Mouse (Mus musculus) lung, embryonic 15.5 days (tissue): ENCODE data around the gene Cblb. TPM values are rescaled to one million over a fixed set of nuclear protein-coding genes. Genes with fewer than 3 reads are reported as not detected.

Source experiments
- ATAC-seq: fragments of 200-750 bp; cut with Nextera tagmentation; 2 replicates; pipeline ENCODE4 v1.8.0; 2017; ENCODE audit warnings: moderate number of reproducible peaks, borderline replicate concordance; ENCODE audit not compliant: low FRiP score, low TSS enrichment; ENCODE audit errors: extremely low read depth
- H3K27ac ChIP-seq: fragments of 300-500 bp; sonication (generic); 2 replicates; pipeline ENCODE4 v1.5.1; 2015; ENCODE audit warnings: moderate library complexity, mild to moderate bottlenecking, inconsistent platforms
- H3K27me3 ChIP-seq: fragments of 300-500 bp; sonication (generic); 2 replicates; pipeline ENCODE4 v1.6.1; 2015; ENCODE audit warnings: inconsistent platforms
- H3K36me3 ChIP-seq: fragments of 300-500 bp; sonication (generic); 2 replicates; pipeline ENCODE4 v1.6.1; 2015; ENCODE audit warnings: inconsistent platforms
- H3K4me1 ChIP-seq: fragments of 300-500 bp; sonication (generic); 2 replicates; pipeline ENCODE4 v1.6.1; 2015; ENCODE audit warnings: inconsistent platforms
- H3K4me2 ChIP-seq: fragments of 300-500 bp; sonication (generic); 2 replicates; pipeline ENCODE4 v1.6.1; 2015; ENCODE audit warnings: inconsistent platforms, mild to moderate bottlenecking, moderate library complexity
- H3K4me3 ChIP-seq: fragments of 300-500 bp; sonication (generic); 2 replicates; pipeline ENCODE4 v1.5.1; 2015; ENCODE audit warnings: mild to moderate bottlenecking, inconsistent platforms
- H3K9ac ChIP-seq: fragments of 300-500 bp; sonication (generic); 2 replicates; pipeline ENCODE4 v1.6.1; 2015; ENCODE audit warnings: inconsistent platforms
- H3K9me3 ChIP-seq: fragments of 300-500 bp; sonication (generic); 2 replicates; pipeline ENCODE4 v1.6.1; 2016; ENCODE audit warnings: inconsistent platforms
- WGBS: fragments of 180-500 bp; shearing (Covaris S2); methylation state at CpG from one replicate; pipeline ENCODE4 v1.1.7; 2015; 5-methylcytosine and 5-hydroxymethylcytosine counted together
- polyA plus RNA-seq: library from polyadenylated mRNA; unstranded; fragments of >200 nt; fragmentation: Nextera tagmentation; extraction: Ambion mirVana; gene quantifications from 2 replicates; pipeline ENCODE4 v1.2.1, GENCODE M21; 2015

Gene Cblb
- polyA plus RNA-seq, 1 experiment from 2014 or later: 14.6 TPM

DNA sequence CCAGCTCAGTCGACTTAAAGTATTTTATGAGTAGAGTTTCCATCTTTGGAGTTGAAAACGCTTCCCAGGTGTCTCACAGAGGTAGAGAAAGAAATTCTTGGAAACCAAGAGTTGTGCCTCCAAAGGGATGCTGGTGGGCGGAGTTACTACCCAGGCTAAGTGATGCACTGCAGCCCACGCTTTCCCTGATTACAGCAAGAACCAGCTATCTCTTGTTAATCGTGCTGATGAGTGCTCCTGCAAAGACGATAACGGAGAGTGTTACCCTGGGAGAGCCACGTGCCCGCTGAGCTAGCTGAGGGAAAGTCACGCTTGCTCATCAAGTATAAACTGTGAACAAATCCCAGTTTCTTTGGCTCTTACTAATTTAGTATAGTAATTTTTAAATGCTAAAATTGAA lies 153.3 kb downstream of the Cblb start:
- Histone ChIP-seq H3K4me1 (peaks cover 13% of the 10 kb centered on the region; the same call in 1 of the 2 replicates), H3K27ac (no peak overlapping the region), H3K4me3 (no peak overlapping the region), H3K36me3 (peaks cover 21% of the 10 kb centered on the region; the same call in 1 of the 2 replicates), H3K9ac (no peak overlapping the region), H3K27me3 (no peaks in the 10 kb centered on the region), H3K9me3 (no peaks in the 10 kb centered on the region), H3K4me2 (no peak overlapping the region)
- WGBS: 82% methylated on average over 10 of the region's 10 CpGs
- no peak for ATAC-seq

DNA sequence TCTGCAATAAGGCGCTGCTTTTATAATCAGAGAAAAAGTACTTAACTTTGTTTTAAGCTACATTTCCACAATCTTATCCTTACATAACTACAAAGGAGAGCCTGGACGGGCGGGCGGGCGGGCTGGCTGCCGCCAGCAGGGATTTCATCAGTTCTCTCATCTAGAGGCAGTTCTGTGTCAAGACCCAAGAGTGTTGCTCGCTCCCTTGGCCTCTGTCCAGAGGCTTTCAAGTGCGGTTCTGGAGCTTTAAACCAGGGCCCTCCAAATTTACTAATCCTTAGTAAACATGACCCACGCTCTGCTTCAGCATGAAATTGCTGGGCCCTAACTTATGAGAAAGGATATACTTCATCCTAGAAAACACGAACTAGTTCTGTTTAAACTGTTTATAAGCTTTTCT lies 155.7 kb downstream of the Cblb start:
- 0 out of 2 replicates have a peak overlapping the region, but pooled peaks have one; percentile 31 for H3K27ac ChIP-seq
- peak; percentile 93; the same call in 1 of the 2 replicates for ATAC-seq
- H3K36me3 ChIP-seq: peaks cover 42% of the 10 kb centered on the region
- peaks cover 13% of the 10 kb centered on the region; the same call in 1 of the 2 replicates for H3K4me1 ChIP-seq
- H3K9ac ChIP-seq: no peak overlapping the region
- 23% methylated on average over 10 of the region's 10 CpGs for WGBS
- no peaks in the 10 kb centered on the region for H3K9me3 ChIP-seq
- H3K4me3 ChIP-seq: no peak overlapping the region
- no peak overlapping the region for H3K4me2 ChIP-seq
- no peaks in the 10 kb centered on the region for H3K27me3 ChIP-seq

DNA sequence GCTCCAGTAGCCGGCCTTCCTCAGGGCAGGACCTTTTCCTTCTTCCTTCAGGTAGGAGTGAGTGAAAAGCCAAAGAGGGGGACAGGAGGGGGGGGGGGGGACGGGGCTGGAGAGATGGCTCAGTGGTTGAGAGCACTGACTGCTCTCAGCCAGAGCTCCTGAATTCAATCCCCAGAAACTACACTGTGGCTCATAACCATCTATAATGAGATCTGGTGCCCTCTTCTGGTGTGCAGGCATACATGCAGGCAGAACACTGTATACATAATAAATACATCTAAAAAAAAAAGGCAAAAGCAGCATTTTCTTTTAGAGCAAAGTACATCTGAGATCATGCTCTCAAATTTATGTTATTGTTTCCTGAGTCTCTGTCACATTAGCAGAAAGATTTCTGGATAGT lies 158.1 kb downstream of the Cblb start:
- H3K9me3 ChIP-seq: no peaks in the 10 kb centered on the region
- H3K4me3 ChIP-seq: no peak overlapping the region
- no peak overlapping the region for H3K9ac ChIP-seq
- H3K27me3 ChIP-seq: no peaks in the 10 kb centered on the region
- peaks cover 45% of the 10 kb centered on the region for H3K36me3 ChIP-seq
- no peak overlapping the region for H3K4me2 ChIP-seq
- H3K4me1 ChIP-seq: peaks cover 13% of the 10 kb centered on the region; the same call in 1 of the 2 replicates
- no peak for ATAC-seq
- H3K27ac ChIP-seq: no peak overlapping the region
- WGBS: 63% methylated on average over 1 of the region's 2 CpGs

DNA sequence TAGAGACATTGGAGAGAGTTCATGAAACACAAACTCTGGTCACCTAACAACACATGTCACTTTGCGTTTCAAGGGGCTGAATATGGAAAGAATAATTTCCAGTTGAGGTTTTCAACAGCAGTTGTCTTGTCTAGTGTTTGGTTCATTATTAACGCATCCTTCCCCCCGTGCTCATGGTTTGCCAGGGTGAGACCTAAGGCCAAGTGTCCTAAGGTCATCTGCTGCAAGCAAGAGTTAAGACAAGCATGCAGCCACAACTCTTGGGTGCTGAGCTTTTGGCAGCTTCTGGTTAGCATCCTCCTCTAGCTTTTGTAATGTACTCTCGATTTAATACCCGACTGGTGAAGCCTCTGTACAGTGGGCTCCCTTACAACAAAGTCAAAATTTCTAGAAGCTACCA lies 159.7 kb downstream of the Cblb start:
- H3K27ac ChIP-seq: no peak overlapping the region
- H3K9me3 ChIP-seq: no peaks in the 10 kb centered on the region
- no peak overlapping the region for H3K4me2 ChIP-seq
- peaks cover 13% of the 10 kb centered on the region; the same call in 1 of the 2 replicates for H3K4me1 ChIP-seq
- H3K9ac ChIP-seq: no peak overlapping the region
- 82% methylated on average over 5 of the region's 5 CpGs for WGBS
- ATAC-seq: no peak
- no peaks in the 10 kb centered on the region for H3K27me3 ChIP-seq
- no peak overlapping the region for H3K4me3 ChIP-seq
- H3K36me3 ChIP-seq: peaks cover 55% of the 10 kb centered on the region

DNA sequence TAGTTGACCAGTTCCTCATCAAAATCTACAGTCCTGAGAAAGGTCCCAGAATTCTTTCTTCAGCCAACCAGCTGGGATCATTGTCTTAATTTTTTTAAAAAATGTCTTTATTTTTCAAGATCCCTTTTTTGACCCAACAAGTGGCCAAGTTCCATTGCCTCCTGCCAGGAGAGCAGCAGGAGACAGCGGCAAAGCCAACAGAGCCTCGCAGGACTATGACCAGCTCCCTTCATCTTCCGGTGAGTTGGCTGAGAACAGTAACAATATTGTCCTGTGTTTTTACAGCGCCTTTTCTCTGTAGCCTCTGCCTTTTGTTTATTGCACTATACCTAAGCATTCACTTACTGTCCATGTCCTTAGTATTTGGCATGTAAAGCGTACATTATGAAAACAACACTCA lies 163.0 kb downstream of the Cblb start:
- Histone ChIP-seq H3K4me3 (no peak overlapping the region), H3K27ac (no peak overlapping the region), H3K27me3 (no peaks in the 10 kb centered on the region), H3K36me3 (peaks cover 52% of the 10 kb centered on the region), H3K9ac (no peak overlapping the region), H3K4me1 (no peaks in the 10 kb centered on the region), H3K9me3 (no peaks in the 10 kb centered on the region), H3K4me2 (no peak overlapping the region)
- WGBS: 96% methylated on average over 5 of the region's 5 CpGs
- ATAC-seq: no peak

DNA sequence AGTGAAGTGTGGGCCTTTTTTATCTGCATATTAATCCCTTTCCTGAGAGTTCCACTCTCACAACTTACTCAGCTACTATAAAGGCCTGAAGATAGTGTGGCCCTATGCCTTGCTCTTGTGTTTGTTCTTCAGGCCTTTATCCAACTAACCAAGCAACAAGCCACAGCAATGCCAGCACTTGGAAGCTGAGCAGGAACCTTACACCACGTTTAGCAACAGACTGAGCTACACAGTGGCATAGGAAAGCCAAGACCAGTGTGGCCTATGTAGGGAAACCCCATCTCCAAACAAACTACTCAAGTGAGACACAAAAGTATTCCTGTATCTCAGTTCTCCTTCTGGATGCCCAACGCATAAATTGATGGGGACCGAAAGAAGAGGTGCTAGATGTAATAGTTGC lies 163.8 kb downstream of the Cblb start:
- Histone ChIP-seq H3K4me1 (no peaks in the 10 kb centered on the region), H3K36me3 (peaks cover 45% of the 10 kb centered on the region), H3K9ac (no peak overlapping the region), H3K27me3 (no peaks in the 10 kb centered on the region), H3K4me2 (no peak overlapping the region), H3K27ac (no peak overlapping the region), H3K4me3 (no peak overlapping the region), H3K9me3 (no peaks in the 10 kb centered on the region)
- no peak for ATAC-seq
- 87% methylated on average over 3 of the region's 3 CpGs for WGBS

DNA sequence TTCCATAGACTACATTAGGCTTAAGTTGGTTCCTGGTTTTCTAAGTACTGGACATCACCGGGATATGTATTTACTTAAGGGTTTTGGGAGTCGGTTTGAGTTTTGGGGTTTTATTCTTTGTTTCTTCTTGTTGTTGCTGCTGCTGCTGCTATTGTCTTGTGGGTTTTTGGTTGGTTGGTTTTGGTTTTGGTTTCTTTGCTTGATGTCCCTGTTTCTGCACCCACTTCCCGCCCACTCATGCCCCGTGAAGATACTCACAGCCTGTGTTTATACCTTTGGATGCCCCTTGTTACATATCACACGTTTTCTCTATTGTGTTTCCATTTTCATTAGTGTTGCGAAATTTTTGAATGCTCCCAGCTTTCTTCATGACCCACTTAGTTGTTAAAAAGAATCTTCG lies 169.1 kb downstream of the Cblb start:
- no peaks in the 10 kb centered on the region for H3K4me1 ChIP-seq
- H3K9ac ChIP-seq: no peak overlapping the region
- no peak overlapping the region for H3K4me2 ChIP-seq
- 83% methylated on average over 7 of the region's 7 CpGs for WGBS
- no peaks in the 10 kb centered on the region for H3K9me3 ChIP-seq
- H3K27ac ChIP-seq: no peak overlapping the region
- peaks cover 21% of the 10 kb centered on the region for H3K36me3 ChIP-seq
- no peaks in the 10 kb centered on the region for H3K27me3 ChIP-seq
- ATAC-seq: no peak
- H3K4me3 ChIP-seq: no peak overlapping the region

DNA sequence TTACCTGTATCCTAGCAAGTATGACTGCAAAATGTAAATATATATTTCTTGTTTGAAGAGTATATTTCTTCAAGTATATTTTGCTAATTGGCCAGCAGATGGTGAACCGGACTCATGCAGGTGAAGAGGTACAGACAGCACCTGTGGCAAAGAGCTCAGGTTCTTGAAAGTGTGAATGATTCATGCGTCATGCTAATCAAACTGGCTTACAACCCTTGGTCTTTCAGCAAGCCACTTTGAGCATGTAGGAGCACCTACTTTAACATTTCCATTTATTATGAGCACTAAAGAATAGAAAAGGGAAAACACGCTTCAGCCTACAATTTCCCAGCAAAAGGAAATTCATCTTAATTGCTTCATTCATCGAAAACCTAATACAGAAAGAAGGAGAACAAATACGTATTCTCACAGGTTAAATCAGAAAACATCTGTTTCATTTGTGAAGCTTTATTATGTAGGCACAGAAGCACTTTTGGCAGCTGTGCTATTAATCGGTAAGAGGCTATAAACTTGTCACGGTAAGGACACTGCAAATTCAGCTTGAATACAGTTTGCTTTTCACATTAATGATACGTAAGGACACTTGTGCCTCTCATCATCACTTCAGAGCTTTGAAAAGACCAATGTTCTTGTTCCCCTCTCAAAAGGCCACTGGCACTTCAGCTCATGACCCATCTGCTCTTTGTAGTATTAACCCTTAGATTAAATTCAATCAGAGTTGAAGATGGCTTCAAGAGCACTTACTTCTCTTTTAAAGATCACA lies 180.0 kb downstream of the Cblb start:
- H3K9ac ChIP-seq: no peak overlapping the region
- WGBS: 58% methylated on average over 8 of the region's 8 CpGs
- H3K27ac ChIP-seq: peak overlapping the region; percentile 53
- H3K4me3 ChIP-seq: no peak overlapping the region
- H3K36me3 ChIP-seq: 0 out of 2 replicates have a peak, but pooled peaks cover 3% of the 10 kb centered on the region
- H3K4me1 ChIP-seq: 0 out of 2 replicates have a peak, but pooled peaks cover 8% of the 10 kb centered on the region
- no peaks in the 10 kb centered on the region for H3K9me3 ChIP-seq
- H3K27me3 ChIP-seq: no peaks in the 10 kb centered on the region
- no peak overlapping the region for H3K4me2 ChIP-seq
- no peak for ATAC-seq

DNA sequence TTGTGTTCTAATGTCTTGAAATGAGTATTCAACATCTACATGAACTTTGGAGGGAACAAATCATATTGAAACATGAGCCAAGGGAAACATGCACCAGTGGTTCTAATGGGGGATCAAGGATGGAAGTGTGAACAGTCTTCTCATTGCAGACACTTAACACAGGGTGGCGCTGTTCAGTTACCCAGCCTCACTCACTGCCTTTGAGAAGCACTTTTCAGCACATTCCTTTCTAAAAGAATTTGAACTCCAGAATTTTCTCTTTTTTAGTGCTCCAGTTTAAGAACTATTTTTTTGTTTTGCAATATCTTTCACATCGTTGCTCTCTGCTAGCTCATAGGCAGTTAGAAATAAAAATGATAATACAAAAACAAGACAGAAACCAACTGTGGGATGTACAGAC lies 188.0 kb downstream of the Cblb start:
- H3K9ac ChIP-seq: no peak overlapping the region
- H3K36me3 ChIP-seq: no peaks in the 10 kb centered on the region
- H3K4me3 ChIP-seq: no peak overlapping the region
- no peaks in the 10 kb centered on the region for H3K4me1 ChIP-seq
- H3K9me3 ChIP-seq: no peaks in the 10 kb centered on the region
- H3K27ac ChIP-seq: no peak overlapping the region
- WGBS: 15% methylated on average over 2 of the region's 2 CpGs
- ATAC-seq: no peak
- H3K4me2 ChIP-seq: no peak overlapping the region
- no peaks in the 10 kb centered on the region for H3K27me3 ChIP-seq

DNA sequence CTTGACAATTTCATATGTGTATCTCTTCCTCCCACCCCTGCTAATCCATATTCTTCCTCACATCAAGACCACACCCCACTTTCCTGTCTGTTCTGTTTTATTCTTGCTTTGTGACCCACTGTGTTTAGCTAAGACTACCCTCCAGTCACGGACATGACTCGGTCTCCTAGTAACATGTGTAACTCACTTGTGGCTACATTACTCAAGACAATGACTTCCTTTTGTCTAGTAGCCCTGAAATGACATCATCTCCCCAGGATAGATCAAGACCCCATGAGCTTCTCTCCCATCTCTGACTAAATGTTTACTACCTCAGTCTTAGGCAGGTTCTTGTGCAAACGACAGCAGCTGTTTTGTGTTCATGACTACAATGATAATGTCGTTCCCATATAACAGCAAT lies 191.9 kb downstream of the Cblb start:
- Histone ChIP-seq H3K4me1 (no peaks in the 10 kb centered on the region), H3K9me3 (no peaks in the 10 kb centered on the region)
- WGBS: 67% methylated on average over 4 of the region's 4 CpGs

DNA sequence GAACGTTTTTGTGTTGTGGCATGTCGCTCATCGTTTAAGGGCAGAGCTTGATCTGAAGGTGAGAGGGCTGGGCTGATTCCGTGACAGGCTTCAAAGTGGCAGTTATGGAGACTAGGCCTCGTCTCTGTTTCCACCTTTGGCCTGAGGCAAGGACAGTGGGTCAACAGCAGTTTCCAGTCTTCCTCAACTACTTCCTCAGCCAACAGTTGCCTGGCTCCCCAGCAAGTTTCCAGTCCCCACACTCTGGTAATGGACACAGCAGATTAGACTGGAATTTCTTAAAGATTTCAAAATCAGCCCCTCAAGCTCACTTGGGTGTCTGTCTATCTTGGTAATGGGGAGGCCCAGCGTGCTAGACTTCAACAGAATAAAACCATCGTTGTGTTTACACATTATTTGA lies 198.4 kb downstream of the Cblb start:
- Histone ChIP-seq H3K27me3 (no peaks in the 10 kb centered on the region), H3K36me3 (no peaks in the 10 kb centered on the region), H3K9ac (no peak overlapping the region), H3K4me1 (no peaks in the 10 kb centered on the region; the same call in 1 of the 2 replicates), H3K4me2 (no peak overlapping the region), H3K27ac (no peak overlapping the region), H3K9me3 (no peaks in the 10 kb centered on the region), H3K4me3 (no peak overlapping the region)
- WGBS: 50% methylated on average over 7 of the region's 7 CpGs
- ATAC-seq: no peak; the same call in 1 of the 2 replicates

More for the DNA sequence above, 191.9 kb downstream of the Cblb start:
- Histone ChIP-seq H3K4me2 (no peak overlapping the region), H3K4me3 (no peak overlapping the region), H3K27me3 (no peaks in the 10 kb centered on the region), H3K36me3 (no peaks in the 10 kb centered on the region), H3K9ac (no peak overlapping the region), H3K27ac (no peak overlapping the region)
- ATAC-seq: no peak

DNA sequence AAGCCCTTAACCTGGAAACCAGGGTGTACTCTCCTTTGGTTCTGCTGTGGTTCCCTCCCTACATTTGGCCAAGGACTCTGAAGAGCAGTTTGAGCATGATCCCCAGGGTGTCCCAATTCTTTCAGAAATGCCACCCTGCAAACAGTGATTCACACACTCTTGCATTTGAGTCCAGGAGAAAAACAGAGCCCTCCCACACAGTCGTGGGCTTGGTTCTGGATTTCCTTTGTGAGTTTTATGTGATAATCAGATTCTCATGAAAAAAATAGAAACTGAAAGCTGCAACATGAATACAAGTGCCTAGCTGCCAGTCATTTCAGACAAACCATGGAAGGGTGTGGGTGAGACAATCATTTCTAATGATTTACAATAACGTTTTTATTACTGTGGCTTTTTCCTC lies 198.9 kb downstream of the Cblb start:
- no peak overlapping the region for H3K4me2 ChIP-seq
- H3K27ac ChIP-seq: no peak overlapping the region
- H3K9ac ChIP-seq: no peak overlapping the region
- H3K9me3 ChIP-seq: no peaks in the 10 kb centered on the region
- H3K27me3 ChIP-seq: no peaks in the 10 kb centered on the region
- no peaks in the 10 kb centered on the region for H3K36me3 ChIP-seq
- no peak for ATAC-seq
- WGBS: 69% methylated on average over 2 of the region's 2 CpGs
- H3K4me3 ChIP-seq: no peak overlapping the region
- no peaks in the 10 kb centered on the region; the same call in 1 of the 2 replicates for H3K4me1 ChIP-seq
